Mouse (Mus musculus): ENCODE measurements around the gene Twf2. TPM values are rescaled to one million over a fixed set of nuclear protein-coding genes. Genes with fewer than 3 reads are reported as not detected.

Gene Twf2
- total and polyA plus RNA-seq, 3 experiments = 182 to 251 (median 219) TPM

DNA sequence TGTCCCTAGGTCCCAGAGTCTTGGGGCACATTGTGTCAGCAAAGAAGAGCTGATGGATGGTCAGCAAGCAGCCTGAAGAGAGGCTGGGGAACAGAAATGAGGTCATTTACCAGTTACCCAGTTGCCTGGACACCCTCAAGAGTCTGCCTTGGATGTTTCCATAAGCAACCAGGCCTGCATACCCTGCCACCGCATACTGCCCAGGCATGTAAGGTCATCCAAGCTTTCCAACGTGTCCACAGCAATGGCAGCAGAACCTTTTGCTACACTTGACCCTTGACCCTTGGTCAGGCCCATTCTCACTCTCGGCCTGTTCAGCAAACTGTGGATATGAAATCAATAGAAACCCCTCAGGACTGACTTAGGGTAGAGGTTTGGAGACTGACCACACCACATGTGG is 58.6 kb downstream of the Twf2 start:
- Histone ChIP-seq H3K27ac (no peak overlapping the region), H3K36me3 (ENCODE audit: control insufficient read depth, insufficient read depth, low read length) (no peaks in the 10 kb centered on the region), H3K4me1 (ENCODE audit: control insufficient read depth, insufficient read depth, low read length) (no peaks in the 10 kb centered on the region), H3K4me3 (no peak overlapping the region), H3K27me3 (ENCODE audit: control insufficient read depth, insufficient read depth, low read length) (no peaks in the 10 kb centered on the region), H3K9ac (ENCODE audit: low read depth, low read length) (no peak overlapping the region), H3K79me2 (replicated peaks; ENCODE audit: control insufficient read depth, insufficient read depth, low read length) (no peaks in the 10 kb centered on the region)
- no peak for DNase-seq
- intact Hi-C loops (cut with DNase I) = no loop called here
- TF ChIP-seq EP300 (IDR thresholded peaks at IDR 0.05; ENCODE audit: insufficient read depth, low read depth, low read length) (no peak), CTCF (IDR thresholded peaks at IDR 0.05) (no peak), POLR2A (IDR thresholded peaks at IDR 0.05; ENCODE audit: insufficient read depth, low read depth, low read length) (no peak)
- 87% methylated on average over 3 of the region's 3 CpGs for WGBS

DNA sequence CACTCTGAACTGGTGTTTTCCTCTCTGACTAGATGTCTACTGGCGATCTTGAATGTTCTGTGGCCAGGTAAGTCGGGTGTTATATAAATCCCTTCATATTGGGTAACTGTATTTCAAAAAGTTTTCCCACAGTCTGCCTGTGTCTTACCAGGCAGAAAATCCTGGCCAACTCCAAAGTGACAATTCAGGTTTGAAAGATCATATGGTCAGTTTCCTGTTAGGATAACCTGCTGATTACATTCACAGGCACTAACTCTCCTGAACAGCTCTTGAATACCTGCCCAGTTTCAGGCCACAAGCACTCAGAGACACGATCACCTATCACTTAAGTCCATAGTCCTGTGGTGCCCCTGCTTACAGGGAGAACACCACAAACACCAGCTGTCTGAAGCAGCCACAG is 59.2 kb downstream of the Twf2 start:
- intact Hi-C loops (cut with DNase I) = no loop called here

DNA sequence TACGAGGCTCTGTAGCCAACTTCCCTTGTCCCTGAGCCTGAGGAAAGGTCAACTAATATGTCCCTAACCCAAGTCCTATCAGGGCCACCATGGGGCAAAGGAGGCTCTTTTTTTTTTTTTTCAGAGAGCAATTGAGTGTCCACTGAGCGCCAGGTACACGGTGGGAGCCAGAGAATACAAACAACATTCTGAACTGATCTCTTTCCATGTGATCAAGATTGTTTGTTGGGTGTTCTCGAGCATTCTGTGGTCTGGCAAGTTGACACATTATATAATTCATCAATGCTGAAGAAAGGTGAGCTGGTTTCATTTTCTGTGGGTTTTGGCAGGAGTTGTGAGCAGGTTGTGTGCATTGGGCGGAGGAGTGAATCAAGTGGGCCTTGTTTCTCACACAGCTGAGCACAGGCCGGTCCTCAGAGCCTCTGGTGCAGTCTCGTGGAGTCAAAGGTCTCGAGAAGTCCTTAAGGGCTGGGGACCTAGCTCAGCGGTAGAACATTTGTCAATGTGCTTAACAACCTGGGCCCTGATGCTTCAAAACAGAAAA is 60.5 kb downstream of the Twf2 start:
- Histone ChIP-seq H3K79me2 (replicated peaks; ENCODE audit: control insufficient read depth, insufficient read depth, low read length) (no peaks in the 10 kb centered on the region), H3K9ac (ENCODE audit: low read depth, low read length) (no peak overlapping the region), H3K4me1 (ENCODE audit: control insufficient read depth, insufficient read depth, low read length) (no peaks in the 10 kb centered on the region), H3K4me3 (no peak overlapping the region), H3K27ac (no peak overlapping the region), H3K27me3 (ENCODE audit: control insufficient read depth, insufficient read depth, low read length) (no peaks in the 10 kb centered on the region), H3K36me3 (ENCODE audit: control insufficient read depth, insufficient read depth, low read length) (no peaks in the 10 kb centered on the region)
- intact Hi-C loops (cut with DNase I) = no loop called here
- no peak for TF ChIP-seq POLR2A (IDR thresholded peaks at IDR 0.05; ENCODE audit: insufficient read depth, low read depth, low read length)
- no peak for TF ChIP-seq EP300 (IDR thresholded peaks at IDR 0.05; ENCODE audit: insufficient read depth, low read depth, low read length)
- no peak for TF ChIP-seq CTCF (IDR thresholded peaks at IDR 0.05)
- DNase-seq = no peak
- WGBS = 84% methylated on average over 9 of the region's 9 CpGs

More for the DNA sequence above, 59.2 kb downstream of the Twf2 start:
- H3K27me3 ChIP-seq (ENCODE audit: control insufficient read depth, insufficient read depth, low read length) = no peaks in the 10 kb centered on the region
- TF ChIP-seq CTCF (IDR thresholded peaks at IDR 0.05) = no peak
- no peak for TF ChIP-seq POLR2A (IDR thresholded peaks at IDR 0.05; ENCODE audit: insufficient read depth, low read depth, low read length)
- no peak for TF ChIP-seq EP300 (IDR thresholded peaks at IDR 0.05; ENCODE audit: insufficient read depth, low read depth, low read length)
- H3K79me2 ChIP-seq (replicated peaks; ENCODE audit: control insufficient read depth, insufficient read depth, low read length) = no peaks in the 10 kb centered on the region
- no peak overlapping the region for H3K4me3 ChIP-seq
- H3K4me1 ChIP-seq (ENCODE audit: control insufficient read depth, insufficient read depth, low read length) = no peaks in the 10 kb centered on the region
- no peaks in the 10 kb centered on the region for H3K36me3 ChIP-seq (ENCODE audit: control insufficient read depth, insufficient read depth, low read length)
- no peak for DNase-seq
- H3K9ac ChIP-seq (ENCODE audit: low read depth, low read length) = no peak overlapping the region
- H3K27ac ChIP-seq = no peak overlapping the region
- WGBS = 73% methylated on average over 3 of the region's 3 CpGs

Small RNA genes lying within 50 kb of the gene (microRNA-seq; reads per million reads assigned to microRNA genes)
- gene Mir135a-1 = 0 reads per million in 2 experiments
- 97,868 to 124,930 reads per million in 2 experiments for gene Mirlet7g

Other genes with a start within 250 kb of the Twf2 start
- under 1 TPM; 0.09 to 0.50 TPM for gene Col6a5, start 242.5 kb upstream of the Twf2 start, total RNA-seq (2021)
- gene Col6a5, start 242.5 kb upstream of the Twf2 start, polyA plus RNA-seq (2012; rRNA removed) = 0.12 and 0.14 TPM in 2 replicates
- not detected for gene Col6a4, start 106.3 kb upstream of the Twf2 start, total RNA-seq (2021)
- not detected in 2 replicates for gene Col6a4, start 106.3 kb upstream of the Twf2 start, polyA plus RNA-seq (2012; rRNA removed)
- gene Glyctk, start 45.0 kb upstream of the Twf2 start, total RNA-seq (2021) = 1 to 10 TPM; 1.6 to 2.3 TPM
- gene Glyctk, start 45.0 kb upstream of the Twf2 start, polyA plus RNA-seq (2012; rRNA removed) = 2.0 and 3.4 TPM in 2 replicates
- gene Wdr82, start 32.2 kb upstream of the Twf2 start, total RNA-seq (2021) = 10 to 100 TPM; 35.1 to 37.0 TPM
- 30.5 and 61.6 TPM in 2 replicates for gene Wdr82, start 32.2 kb upstream of the Twf2 start, polyA plus RNA-seq (2012; rRNA removed)
- gene Ppm1m, start 3.4 kb upstream of the Twf2 start, total RNA-seq (2021) = 10 to 100 TPM; 10.8 to 12.1 TPM
- 17.4 and 18.9 TPM in 2 replicates for gene Ppm1m, start 3.4 kb upstream of the Twf2 start, polyA plus RNA-seq (2012; rRNA removed)
- gene Tlr9, start 19.5 kb downstream of the Twf2 start, total RNA-seq (2021) = under 1 TPM; 0.39 to 0.47 TPM
- 1.1 and 1.9 TPM in 2 replicates for gene Tlr9, start 19.5 kb downstream of the Twf2 start, polyA plus RNA-seq (2012; rRNA removed)
- 100 to 1,000 TPM; 438 to 443 TPM for gene Alas1, start 45.5 kb downstream of the Twf2 start, total RNA-seq (2021)
- 382 and 470 TPM in 2 replicates for gene Alas1, start 45.5 kb downstream of the Twf2 start, polyA plus RNA-seq (2012; rRNA removed)
- 1 to 10 TPM; 3.2 to 4.0 TPM for gene Poc1a, start 78.0 kb downstream of the Twf2 start, total RNA-seq (2021)
- 5.9 and 6.2 TPM in 2 replicates for gene Poc1a, start 78.0 kb downstream of the Twf2 start, polyA plus RNA-seq (2012; rRNA removed)
- 10 to 100 TPM; 47.6 to 64.9 TPM for gene Dusp7, start 165.5 kb downstream of the Twf2 start, total RNA-seq (2021)
- 102 and 118 TPM in 2 replicates for gene Dusp7, start 165.5 kb downstream of the Twf2 start, polyA plus RNA-seq (2012; rRNA removed)
- gene Rpl29, start 226.3 kb downstream of the Twf2 start, total RNA-seq (2021) = 100 to 1,000 TPM; 251 to 296 TPM
- gene Rpl29, start 226.3 kb downstream of the Twf2 start, polyA plus RNA-seq (2012; rRNA removed) = 247 and 287 TPM in 2 replicates
- 10 to 100 TPM; 20.1 to 26.7 TPM for gene Acy1, start 235.2 kb downstream of the Twf2 start, total RNA-seq (2021)
- 12.0 and 12.5 TPM in 2 replicates for gene Acy1, start 235.2 kb downstream of the Twf2 start, polyA plus RNA-seq (2012; rRNA removed)
- 1 to 10 TPM; 6.6 to 6.8 TPM for gene Abhd14b, start 244.4 kb downstream of the Twf2 start, total RNA-seq (2021)
- 27.8 and 34.8 TPM in 2 replicates for gene Abhd14b, start 244.4 kb downstream of the Twf2 start, polyA plus RNA-seq (2012; rRNA removed)
- gene Abhd14a, start 244.6 kb downstream of the Twf2 start, total RNA-seq (2021) = 10 to 100 TPM; 18.7 to 21.8 TPM
- gene Abhd14a, start 244.6 kb downstream of the Twf2 start, polyA plus RNA-seq (2012; rRNA removed) = 33.2 and 43.0 TPM in 2 replicates